Mouse (Mus musculus) ovary, postnatal 10 days (tissue): ENCODE measurements at regions not wholly inside any gene's neighbourhood (a gene's known extent, or its start where the extent isn't known, plus 50 kb on each side); places are given as distances from the start of the nearest gene placed in this dataset.

Experiments used
- DNase-seq: peaks from one replicate; pipeline ENCODE4 v3.0.0; 2022; ENCODE audit warnings: low spot score

DNA sequence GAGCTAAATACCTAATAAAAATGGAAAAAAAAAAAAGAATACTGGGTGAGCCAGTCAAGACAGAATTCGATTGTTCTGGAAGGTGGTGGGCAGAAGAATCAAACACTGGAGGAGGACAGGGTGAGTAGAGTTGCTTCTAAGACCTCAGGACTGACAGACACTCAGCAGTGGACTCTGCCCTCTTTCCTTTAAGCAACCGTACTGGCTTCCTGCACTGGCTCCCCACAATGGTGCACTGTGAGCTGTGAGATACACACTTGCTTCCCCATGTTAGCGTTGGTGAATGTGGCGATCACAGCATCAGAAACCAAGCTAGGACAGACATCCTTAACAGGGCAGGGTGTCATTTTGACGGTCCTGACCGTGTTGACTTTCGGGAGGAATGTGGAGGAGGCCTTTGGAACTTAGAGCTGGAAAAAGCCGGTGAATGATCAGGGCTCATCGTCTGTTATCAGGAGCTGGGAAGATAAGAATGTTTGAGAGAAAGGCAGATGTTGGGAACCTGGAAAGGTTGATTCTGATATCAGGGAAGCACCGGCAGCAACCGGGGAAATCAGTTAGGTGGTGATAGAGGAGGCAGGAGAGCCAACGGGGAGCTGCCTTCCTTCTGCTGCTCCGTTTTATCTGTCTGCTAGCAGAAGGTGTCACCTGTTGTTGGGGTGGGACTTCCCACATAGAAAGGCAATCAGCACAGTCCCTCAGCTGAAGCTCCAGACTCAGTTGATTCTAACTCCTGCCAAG is 254.8 kb downstream of the Ajap1 start:
- no peak for DNase-seq

- DNase-seq = no peak
These were observed 257.9 kb downstream of the Ajap1 start for GRCm38 (mm10) chr4:153224618-153225177.

- DNase-seq = no peak
These were observed 259.6 kb downstream of the Ajap1 start for GRCm38 (mm10) chr4:153223019-153223418.

DNA sequence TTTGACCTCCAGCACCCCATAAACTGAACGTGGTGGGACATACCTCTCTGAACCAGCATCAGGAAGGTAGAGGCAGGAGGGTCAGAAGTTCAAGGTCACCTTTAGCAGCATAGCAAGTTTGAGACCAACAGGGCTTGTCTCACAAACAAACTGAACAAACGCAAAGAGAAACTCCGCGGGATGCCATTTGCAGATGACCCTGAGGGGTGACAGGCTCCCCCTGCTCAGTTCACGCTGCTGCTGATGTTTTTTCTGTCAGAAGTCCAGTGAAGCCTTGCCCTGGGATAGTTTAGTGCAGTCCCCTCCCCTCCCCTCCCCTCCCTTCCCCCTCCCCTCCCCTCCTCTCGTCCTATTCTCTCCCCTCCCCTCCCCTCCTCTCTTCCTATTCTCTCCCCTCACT is 262.1 kb downstream of the Ajap1 start:
- DNase-seq = no peak

DNA sequence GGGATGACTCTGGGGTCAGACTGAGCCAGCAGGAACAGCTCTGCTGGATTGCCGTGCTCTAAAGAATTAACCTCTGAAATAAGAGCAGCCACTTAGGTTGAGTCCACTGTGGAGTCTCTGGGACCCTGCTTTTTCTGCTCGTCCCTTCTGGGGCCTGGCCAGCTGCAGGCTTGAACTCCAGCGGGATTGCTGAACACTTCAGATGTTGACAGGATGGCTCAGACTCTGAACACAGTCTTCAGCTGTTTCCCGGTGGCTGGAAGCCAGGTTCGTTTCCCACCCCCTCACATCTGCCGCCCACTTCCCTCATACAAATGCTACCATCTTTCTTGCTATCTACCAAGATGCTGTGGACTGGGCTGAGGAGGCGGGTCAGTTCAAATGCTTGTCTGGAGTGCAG is 262.5 kb downstream of the Ajap1 start:
- no peak for DNase-seq

DNA sequence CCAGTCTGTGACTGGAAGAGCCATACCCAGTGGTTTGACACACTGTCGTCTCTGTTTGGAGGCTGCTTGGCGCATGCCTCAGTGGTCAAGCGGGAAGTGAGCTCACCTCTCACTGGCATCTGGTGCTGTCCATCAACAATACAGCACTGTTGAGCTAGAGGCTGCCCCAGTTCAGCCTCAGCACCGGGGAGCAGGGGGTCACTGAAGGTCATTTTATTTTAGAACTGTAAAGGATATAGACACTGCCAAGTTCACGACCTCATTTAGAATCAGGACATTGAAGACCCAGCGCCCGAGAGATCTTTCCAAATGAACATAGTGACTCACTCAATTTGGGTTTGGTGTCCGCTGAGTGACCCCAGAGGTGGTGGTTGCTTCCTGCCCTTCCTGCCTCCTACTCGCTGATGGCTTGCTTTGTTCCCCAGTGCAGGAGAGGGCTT is 265.1 kb downstream of the Ajap1 start:
- no peak for DNase-seq

DNA sequence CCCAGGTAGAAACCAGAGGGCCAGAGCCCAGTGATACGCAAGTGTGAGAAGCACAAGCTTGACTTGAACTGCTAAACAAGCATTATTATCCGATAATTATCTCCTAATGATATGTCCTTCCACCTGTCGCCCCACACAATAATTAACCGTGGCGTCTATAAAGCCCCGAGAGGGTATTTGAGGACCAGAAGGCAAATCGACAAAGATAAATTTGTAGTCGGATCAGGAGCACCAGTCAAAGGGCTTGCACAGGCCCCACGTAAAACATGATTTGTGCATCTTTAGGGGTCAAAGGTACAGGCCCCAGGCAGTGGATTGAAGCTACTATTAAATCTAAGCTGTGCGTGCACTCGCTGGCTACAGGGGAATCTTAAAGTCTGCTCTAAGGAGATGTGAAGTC is 270.5 kb downstream of the Ajap1 start:
- no peak for DNase-seq

DNA sequence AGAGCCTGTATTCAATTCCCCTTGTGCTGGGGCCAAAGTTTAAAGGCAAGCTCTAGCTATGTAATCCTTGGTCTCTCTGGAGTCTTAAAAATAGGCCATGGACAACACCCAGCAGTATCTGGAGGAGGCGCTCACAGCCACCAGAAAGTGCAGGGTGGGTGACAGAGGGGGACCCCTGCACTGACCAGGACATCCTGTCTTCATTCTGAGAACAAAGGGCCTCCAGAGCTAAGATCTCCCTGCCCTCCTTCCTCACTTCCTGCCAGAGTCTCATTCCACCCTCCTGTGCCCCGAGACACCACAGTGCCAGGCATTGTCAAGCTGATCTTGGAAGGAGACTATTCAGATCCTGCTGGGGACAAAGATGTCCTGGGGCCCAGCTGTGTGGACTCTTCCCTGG is 273.8 kb downstream of the Ajap1 start:
- no peak for DNase-seq

DNA sequence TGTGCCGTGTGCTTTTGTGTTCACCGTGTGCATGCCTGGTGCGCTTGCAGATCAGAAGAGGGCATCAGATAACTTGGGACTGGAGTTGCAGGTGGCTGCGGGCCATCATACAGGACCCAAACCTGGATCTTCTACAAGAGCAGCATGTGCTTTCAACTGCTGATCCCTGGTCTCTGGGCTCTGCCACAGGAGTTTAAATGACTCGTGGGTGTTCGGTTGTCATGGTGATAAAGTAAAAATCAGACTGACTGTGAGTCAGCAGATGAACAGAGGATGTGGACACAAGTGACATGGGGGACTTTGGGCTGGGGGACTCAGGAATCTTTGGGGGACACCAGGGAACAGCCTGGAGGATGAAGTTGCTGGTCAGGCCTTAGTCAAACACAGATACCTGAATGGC is 274.4 kb downstream of the Ajap1 start:
- DNase-seq = no peak

DNA sequence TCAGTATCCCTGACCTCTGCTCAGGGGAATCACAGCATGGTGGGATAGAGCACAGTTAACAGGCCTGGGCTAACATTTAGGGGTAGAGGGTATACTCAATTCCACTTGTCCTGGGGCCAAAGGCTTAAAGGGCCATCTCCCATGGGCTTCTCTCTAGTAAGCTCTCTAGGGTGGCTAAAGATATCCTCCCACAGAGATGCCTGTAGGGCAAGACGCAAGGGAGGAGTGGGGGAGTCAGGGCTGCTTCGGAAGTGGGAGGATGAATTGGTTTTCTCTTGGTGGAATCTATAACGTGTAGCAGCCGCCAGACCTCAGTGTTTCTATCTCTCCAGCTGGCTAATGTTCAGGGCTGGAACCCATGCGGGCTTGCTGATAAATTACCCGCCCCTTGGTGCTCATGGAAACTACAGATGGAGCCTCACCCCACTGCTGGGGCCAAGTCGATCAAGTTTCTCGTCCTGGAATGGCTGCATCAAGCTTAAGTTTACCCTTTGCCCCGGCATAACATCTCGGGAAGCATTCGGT is 275.0 kb downstream of the Ajap1 start:
- no peak for DNase-seq

- DNase-seq = no peak
These were observed 275.7 kb downstream of the Ajap1 start for GRCm38 (mm10) chr4:153206789-153207457.

DNA sequence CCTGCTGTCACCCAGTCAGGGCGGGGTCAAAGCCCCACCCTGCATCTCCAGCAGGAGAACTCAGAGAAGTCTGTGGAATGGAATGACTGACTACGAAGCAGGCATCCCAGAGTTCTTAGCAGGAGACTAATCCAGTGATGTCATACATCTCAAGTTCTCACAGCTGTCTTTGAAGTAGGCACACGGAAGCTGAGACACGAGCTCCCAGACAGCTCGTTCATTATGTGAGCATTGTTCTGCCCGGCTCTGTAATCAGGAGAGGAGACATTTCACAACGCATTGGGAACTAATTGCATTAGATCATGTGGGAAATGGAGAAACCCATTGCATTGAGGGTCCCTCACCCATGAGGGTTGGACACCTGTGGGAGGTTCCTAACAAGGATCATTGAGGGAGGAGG is 277.8 kb downstream of the Ajap1 start:
- DNase-seq = no peak

GRCm38 (mm10) chr4:153200799-153201770 is 281.5 kb downstream of the Ajap1 start:
- DNase-seq = no peak

- peak; percentile 50 for DNase-seq
These were observed 293.1 kb downstream of the Ajap1 start for GRCm38 (mm10) chr4:153189485-153189884.

- DNase-seq = no peak
These were observed 294.0 kb downstream of the Ajap1 start for GRCm38 (mm10) chr4:153188504-153189031.

DNA sequence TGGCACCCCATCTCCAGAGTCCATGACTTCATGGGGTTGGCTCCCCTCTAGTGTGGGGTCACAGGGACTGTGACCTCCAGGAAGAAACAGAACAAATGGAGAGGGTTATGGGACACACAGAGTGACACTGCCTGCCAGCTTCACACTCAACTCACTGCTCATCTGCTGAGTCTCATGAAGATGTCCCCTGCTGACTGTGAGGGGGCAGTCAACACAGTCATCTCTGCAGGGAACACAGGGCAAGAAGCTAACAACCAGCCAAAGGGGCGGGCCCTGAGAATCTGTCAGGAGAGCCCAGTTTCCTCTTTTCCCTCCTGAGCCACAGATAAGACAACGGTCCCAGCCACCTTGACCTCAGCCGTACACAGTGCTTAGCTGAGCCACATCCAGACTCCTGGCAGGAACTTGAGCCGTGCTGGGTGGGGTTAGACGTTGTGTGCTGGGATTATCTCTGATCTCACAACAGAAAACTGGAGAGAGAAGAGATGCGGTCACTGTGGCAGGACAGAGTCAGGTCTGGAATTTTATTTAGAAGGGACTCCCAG is 294.6 kb downstream of the Ajap1 start:
- DNase-seq = no peak

DNA sequence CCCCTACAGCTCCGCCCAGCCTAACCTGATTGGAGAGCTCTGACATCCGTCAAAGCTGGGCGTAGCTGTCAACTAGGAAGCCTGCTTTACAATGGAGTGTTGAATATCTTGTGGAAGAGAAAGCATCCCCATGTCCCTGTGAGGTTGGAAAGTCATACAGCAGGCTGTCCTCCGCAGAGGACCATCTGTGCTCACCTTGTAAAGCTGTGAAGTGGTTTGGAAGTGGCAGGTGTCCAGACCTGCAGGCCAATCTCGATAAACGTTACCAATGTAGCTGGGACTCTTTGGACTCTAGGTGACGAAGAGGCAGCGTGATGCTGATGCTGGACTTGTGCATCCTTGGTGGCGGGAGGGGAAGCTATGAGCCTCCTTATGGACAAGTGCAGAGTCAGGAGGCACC is 305.1 kb downstream of the Ajap1 start:
- DNase-seq = no peak

DNA sequence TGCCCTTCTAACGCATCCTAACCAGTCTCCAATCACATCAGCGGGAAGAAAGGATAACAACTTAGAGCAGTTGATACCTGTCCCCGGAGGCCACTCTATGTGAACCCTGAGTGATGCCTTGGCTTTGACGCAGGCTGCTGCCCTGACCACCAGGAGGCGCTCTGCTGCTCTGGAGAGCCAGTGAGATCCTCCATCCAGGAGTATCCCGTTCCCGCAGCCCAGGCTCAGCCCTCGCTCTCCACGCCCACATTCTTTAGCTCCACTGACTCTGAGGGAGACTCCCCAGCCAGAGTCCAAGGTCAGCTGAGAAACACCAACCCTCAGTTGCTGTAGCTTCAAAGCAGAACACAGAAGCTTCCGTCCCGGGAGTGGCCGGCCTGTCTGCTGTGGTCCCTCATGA is 307.0 kb downstream of the Ajap1 start:
- peak; percentile 7 for DNase-seq

- DNase-seq = no peak
These were observed 307.5 kb downstream of the Ajap1 start for GRCm38 (mm10) chr4:153175077-153175476.

GRCm38 (mm10) chr4:153169991-153170390 is 312.6 kb downstream of the Ajap1 start:
- DNase-seq = no peak

DNA sequence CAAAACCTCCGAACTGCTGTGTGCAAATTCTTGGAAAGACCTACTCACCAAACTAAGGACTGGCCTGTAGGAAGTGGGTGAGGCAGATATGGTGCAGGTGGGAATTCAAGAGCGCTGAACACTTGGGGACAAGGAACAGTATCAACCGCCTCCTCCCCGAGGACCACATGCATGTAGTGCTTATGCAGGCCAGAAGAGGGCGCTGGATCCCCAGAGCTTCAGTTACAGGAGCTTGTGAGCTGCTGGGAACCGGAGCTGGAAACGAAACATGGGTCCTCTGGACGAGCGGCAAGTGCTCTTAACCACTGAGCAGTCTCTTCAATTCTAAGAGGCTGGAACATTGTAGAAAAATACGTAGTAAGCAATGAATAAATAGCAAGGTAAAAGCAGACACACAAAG is 317.8 kb downstream of the Ajap1 start:
- no peak for DNase-seq
